Mouse (Mus musculus) heart, postnatal 0 days (tissue): Measurements from ENCODE around the gene Clba1. TPM values are rescaled to one million over a fixed set of nuclear protein-coding genes. Genes with fewer than 3 reads are reported as not detected.

ENCODE experiments used
- ATAC-seq: fragments of 200-750 bp; cut with Nextera tagmentation; 2 replicates; pipeline ENCODE4 v1.8.0; 2017; ENCODE audit warnings: low read depth, moderate number of reproducible peaks, moderate library complexity; ENCODE audit not compliant: insufficient read depth
- DNase-seq: peaks from one replicate; pipeline ENCODE4 v3.0.0-alpha.2; 2016; ENCODE audit warnings: low spot score
- H3K27ac ChIP-seq: fragments of 300-500 bp; sonication (generic); 2 replicates; pipeline ENCODE4 v1.5.1; 2014; ENCODE audit warnings: low read depth, mild to moderate bottlenecking
- H3K27me3 ChIP-seq: fragments of 300-500 bp; sonication (generic); 2 replicates; pipeline ENCODE4 v1.6.1; 2014; ENCODE audit warnings: low read length, mixed read lengths; ENCODE audit not compliant: control insufficient read depth, insufficient read depth
- H3K36me3 ChIP-seq: fragments of 300-500 bp; sonication (generic); replicated peaks from 2 replicates; pipeline ENCODE4 v1.6.1; 2014; ENCODE audit warnings: low read length, mixed read lengths; ENCODE audit not compliant: control insufficient read depth, insufficient read depth
- H3K4me1 ChIP-seq: fragments of 300-500 bp; sonication (generic); 2 replicates; pipeline ENCODE4 v1.6.1; 2014; ENCODE audit warnings: antibody characterized with exemption; ENCODE audit not compliant: control insufficient read depth, insufficient read depth
- H3K4me2 ChIP-seq: fragments of 300-500 bp; sonication (generic); 2 replicates; pipeline ENCODE4 v1.6.1; 2014; ENCODE audit warnings: low read depth, mild to moderate bottlenecking, low read length, moderate library complexity
- H3K4me3 ChIP-seq: fragments of 300-500 bp; sonication (generic); 2 replicates; pipeline ENCODE4 v1.5.1; 2014; ENCODE audit warnings: low read depth, low read length
- H3K9ac ChIP-seq: fragments of 300-500 bp; sonication (generic); replicated peaks from 2 replicates; pipeline ENCODE4 v1.6.1; 2014; ENCODE audit warnings: low read depth, low read length, mixed read lengths
- H3K9me3 ChIP-seq: fragments of 300-500 bp; sonication (generic); replicated peaks from 2 replicates; pipeline ENCODE4 v1.6.1; 2016; ENCODE audit warnings: low read length; ENCODE audit not compliant: control insufficient read depth
- CTCF ChIP-seq: IDR thresholded peaks from 2 replicates; pipeline ENCODE4 v1.5.1; 2016; ENCODE audit warnings: antibody characterized with exemption, control low read depth, low read depth
- EP300 ChIP-seq: IDR thresholded peaks from 2 replicates; pipeline ENCODE4 v1.6.1; 2016; ENCODE audit warnings: antibody characterized with exemption, low read depth
- WGBS: fragments of 180-500 bp; shearing (Covaris S2); extraction: QIAGEN DNeasy Blood & Tissue Kit; methylation state at CpG from one replicate; pipeline ENCODE4 v1.1.7; 2014; 5-methylcytosine and 5-hydroxymethylcytosine counted together
- polyA plus RNA-seq: library from polyadenylated mRNA; unstranded; fragments of >200 nt; fragmentation: Nextera tagmentation; extraction: Ambion mirVana; gene quantifications from 2 replicates; pipeline ENCODE4 v1.2.1, GENCODE M21; 2015
- total RNA-seq: library from RNA; depleted of rRNA; stranded (reverse); fragments of >200 nt; gene quantifications from 2 replicates; pipeline ENCODE4 v1.2.3, GENCODE M21; 2014; ENCODE audit warnings: low replicate concordance

Clba1 gene
- total and polyA plus RNA-seq, 2 experiments from 2014 or later, result 8.2 to 9.4 TPM

DNA sequence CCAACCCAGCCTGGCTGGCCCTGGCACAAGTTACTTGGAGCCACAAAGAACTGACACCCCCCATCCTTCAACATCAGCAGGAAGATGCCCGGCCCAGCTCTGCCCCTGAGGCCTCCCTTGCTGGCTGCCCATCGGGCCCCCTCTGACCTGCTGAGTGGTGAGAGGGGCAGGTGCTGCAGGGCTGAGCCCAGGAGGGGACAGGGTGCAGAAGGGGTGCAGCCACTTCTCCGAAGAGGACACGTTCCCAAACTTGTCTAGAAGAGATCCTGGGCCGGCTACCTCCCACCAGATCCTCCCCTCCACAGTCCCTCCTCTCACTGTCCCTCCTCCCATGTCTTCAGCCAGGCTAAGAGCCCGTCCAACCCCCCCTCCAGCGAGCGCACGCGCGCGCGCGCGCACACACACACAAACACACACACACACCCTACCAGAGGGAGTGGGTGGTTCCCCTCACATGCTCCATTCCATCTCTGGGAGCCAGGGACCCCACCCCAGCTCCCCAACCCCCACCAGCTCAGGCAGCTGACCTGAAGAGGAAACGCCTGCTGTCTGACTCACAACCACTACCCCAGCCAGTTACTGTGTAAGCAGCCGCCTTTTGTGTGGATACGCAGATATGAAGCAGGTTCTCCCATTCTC lies 13.2 kb upstream of the Clba1 start:
- H3K9me3 ChIP-seq, result no peaks in the 10 kb centered on the region
- peak; percentile 37 for ATAC-seq
- H3K4me2 ChIP-seq, result peak overlapping the region; percentile 49
- DNase-seq, result peak; percentile 67
- TF ChIP-seq EP300 (no peak), CTCF (no peak)
- peak overlapping the region; percentile 68; the same call in 1 of the 2 replicates for H3K27ac ChIP-seq
- no peak overlapping the region; the same call in 1 of the 2 replicates for H3K9ac ChIP-seq
- peaks cover under 1% of the 10 kb centered on the region; the same call in 1 of the 2 replicates for H3K27me3 ChIP-seq
- no peaks in the 10 kb centered on the region for H3K36me3 ChIP-seq
- peak overlapping the region; percentile 7; the same call in 1 of the 2 replicates for H3K4me3 ChIP-seq
- 45% methylated on average over 18 of the region's 18 CpGs for WGBS
- H3K4me1 ChIP-seq, result peaks cover 34% of the 10 kb centered on the region

DNA sequence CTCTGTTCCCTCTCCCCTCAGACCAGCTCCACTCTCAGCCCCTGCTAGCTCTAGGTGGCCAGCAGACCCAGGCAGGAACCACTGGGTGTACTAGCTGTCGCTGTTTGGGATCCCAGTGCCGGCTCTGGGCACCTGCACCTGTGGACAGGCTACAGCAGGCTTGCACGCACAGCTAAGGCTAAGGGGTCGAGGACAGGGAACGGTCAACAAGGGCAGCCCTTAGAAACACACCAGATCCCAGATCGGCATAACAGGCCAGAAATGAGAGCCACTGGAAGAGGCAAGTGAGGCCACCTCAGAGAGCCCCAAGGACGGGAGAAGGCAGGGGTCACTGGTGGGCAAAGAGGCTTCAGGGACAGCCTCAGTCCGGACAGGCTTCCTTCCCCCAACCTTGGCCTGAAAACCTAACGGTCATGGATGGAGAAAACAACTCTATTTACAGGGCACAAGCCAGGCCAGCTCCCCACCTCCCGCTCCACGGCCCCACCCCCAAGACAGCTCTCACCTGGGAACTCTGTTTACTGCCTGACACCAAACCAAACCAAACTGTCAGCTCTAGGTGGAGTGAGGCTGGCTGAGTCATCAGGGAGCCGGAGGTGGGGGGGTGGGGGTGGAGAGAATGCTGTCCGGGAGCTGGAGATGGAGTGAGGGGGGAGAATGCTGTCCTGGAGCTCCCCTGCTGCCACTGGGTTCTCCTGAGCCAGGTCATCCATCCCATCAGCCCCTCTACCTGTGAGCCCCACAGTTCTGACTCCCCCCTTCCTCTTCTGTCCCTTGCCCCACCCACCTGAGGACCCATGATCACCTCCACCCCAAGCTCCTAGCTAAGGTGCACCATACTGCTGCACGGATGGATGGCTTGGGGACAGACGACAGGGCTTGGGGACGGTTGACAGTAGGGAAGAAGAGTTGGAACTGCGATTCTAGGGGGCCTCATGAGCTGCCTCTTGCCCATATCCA lies 11.9 kb upstream of the Clba1 start:
- TF ChIP-seq EP300 (no peak), CTCF (no peak)
- Histone ChIP-seq H3K9me3 (no peaks in the 10 kb centered on the region), H3K4me3 (no peak overlapping the region), H3K27me3 (peaks cover 13% of the 10 kb centered on the region), H3K36me3 (no peaks in the 10 kb centered on the region), H3K9ac (no peak overlapping the region), H3K27ac (peak overlapping the region; percentile 33; the same call in 1 of the 2 replicates), H3K4me2 (no peak overlapping the region), H3K4me1 (peaks cover 37% of the 10 kb centered on the region)
- WGBS, result 50% methylated on average over 17 of the region's 17 CpGs
- no peak for DNase-seq
- ATAC-seq, result no peak

DNA sequence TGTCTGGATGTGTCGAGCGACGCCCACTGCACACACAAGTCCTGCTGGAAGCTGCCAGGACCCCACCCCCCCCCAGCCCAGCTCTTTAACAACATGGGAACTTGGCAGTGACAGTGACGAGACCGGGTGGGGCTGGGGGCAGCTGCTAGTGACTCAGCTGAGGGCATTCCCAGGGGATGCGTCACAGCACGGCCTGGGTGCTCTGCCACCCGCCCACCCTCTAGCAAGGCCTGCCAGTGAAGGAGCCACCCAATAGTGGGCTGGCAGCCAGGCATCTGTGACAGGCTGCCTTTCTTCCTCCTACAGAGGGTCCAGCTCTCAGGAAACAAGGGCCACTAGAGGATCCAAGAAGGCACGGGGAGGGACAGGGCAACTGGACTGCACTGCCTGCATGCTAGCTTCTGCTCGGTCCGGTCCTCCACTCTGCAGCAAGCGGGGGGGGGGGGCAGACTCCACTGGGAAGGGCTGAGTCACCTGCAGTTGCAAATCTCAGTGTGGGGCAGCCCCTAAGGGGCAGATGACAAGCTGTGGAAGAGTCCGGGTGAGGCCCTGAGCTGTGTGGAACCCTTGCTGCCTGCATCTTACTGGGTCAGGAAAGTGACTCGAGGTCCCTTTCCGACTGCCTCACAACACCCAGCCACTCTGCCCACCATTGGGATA lies 10.9 kb upstream of the Clba1 start:
- WGBS, result 24% methylated on average over 15 of the region's 15 CpGs
- Histone ChIP-seq H3K36me3 (no peaks in the 10 kb centered on the region), H3K9ac (no peak overlapping the region), H3K27me3 (peaks cover 18% of the 10 kb centered on the region), H3K4me1 (peaks cover 44% of the 10 kb centered on the region), H3K4me2 (no peak overlapping the region), H3K4me3 (no peak overlapping the region), H3K27ac (peak overlapping the region; percentile 7; the same call in 1 of the 2 replicates), H3K9me3 (no peaks in the 10 kb centered on the region)
- TF ChIP-seq CTCF (no peak), EP300 (no peak)
- DNase-seq (no peak), ATAC-seq (peak; percentile 25; the same call in 1 of the 2 replicates)

DNA sequence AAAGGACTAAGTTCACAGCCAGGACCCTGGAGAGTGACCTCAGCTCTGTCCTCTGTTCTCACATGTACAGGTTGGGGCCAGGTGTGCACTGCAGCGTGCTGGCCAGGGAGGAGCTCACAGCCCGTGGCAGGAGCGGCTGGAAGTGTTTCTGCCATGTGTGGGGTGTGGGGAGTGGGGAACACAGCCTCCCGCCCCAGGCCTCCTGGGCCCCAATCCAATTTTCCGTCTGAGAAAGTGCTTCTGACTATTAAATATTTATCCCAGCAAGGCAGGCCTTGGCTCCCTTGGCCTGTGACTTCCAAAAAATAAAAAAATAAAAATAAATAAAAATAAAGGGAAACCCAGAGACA lies 10.4 kb upstream of the Clba1 start:
- no peak for DNase-seq

DNA sequence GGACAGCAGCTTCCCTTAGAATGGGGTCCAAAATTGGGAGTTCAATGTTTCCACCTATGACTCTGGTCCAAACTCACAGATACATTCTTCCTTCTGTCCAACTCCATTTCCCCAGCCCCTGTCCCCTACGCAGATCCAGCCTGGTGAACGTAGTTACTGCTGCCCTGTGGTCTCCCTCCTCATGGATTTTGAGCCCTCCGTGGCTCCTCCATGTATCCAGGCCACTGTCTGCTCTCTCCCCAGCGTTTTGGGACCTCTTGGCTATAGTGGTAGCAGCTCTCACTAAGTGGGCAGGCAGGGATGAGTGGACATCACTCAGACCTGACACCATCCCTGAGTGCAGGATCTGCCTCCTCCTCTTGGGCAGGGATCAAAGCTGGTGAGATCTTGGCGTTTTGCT lies 10.0 kb upstream of the Clba1 start:
- Histone ChIP-seq H3K9me3 (no peaks in the 10 kb centered on the region), H3K36me3 (no peaks in the 10 kb centered on the region), H3K4me3 (no peak overlapping the region), H3K9ac (no peak overlapping the region), H3K27me3 (peaks cover 18% of the 10 kb centered on the region), H3K4me2 (no peak overlapping the region), H3K27ac (no peak overlapping the region; the same call in 1 of the 2 replicates), H3K4me1 (peaks cover 37% of the 10 kb centered on the region)
- no peak for ATAC-seq
- DNase-seq, result no peak
- no peak for TF ChIP-seq CTCF
- TF ChIP-seq EP300, result no peak
- WGBS, result 68% methylated on average over 5 of the region's 5 CpGs

More for the DNA sequence above, 10.4 kb upstream of the Clba1 start:
- ATAC-seq, result no peak
- TF ChIP-seq EP300 (no peak), CTCF (no peak)
- H3K27ac ChIP-seq, result peak overlapping the region; percentile 7; the same call in 1 of the 2 replicates
- 26% methylated on average over 5 of the region's 5 CpGs for WGBS
- H3K4me1 ChIP-seq, result peaks cover 41% of the 10 kb centered on the region
- peaks cover 18% of the 10 kb centered on the region for H3K27me3 ChIP-seq
- H3K9ac ChIP-seq, result no peak overlapping the region
- no peak overlapping the region for H3K4me3 ChIP-seq
- no peaks in the 10 kb centered on the region for H3K9me3 ChIP-seq
- H3K4me2 ChIP-seq, result no peak overlapping the region
- H3K36me3 ChIP-seq, result no peaks in the 10 kb centered on the region
